Mouse (Mus musculus) adrenal gland, postnatal 4 days (tissue): ENCODE measurements around the gene Hexim2. TPM values are rescaled to one million over a fixed set of nuclear protein-coding genes. Genes with fewer than 3 reads are reported as not detected.

Experiments used
- DNase-seq, 2 experiments: peaks; one replicate each; pipeline ENCODE4 v3.0.0; 2021 to 2022; ENCODE audit warnings: low spot score in 2 of 2, mixed read lengths in 2 of 2
- total RNA-seq, 2 experiments: library from RNA; stranded (reverse); gene quantifications; 2 replicates each; pipeline ENCODE4 v1.2.3; 2021

Gene Hexim2
- total RNA-seq, 2 experiments from 2014 or later = 10.4 to 11.8 TPM

DNA sequence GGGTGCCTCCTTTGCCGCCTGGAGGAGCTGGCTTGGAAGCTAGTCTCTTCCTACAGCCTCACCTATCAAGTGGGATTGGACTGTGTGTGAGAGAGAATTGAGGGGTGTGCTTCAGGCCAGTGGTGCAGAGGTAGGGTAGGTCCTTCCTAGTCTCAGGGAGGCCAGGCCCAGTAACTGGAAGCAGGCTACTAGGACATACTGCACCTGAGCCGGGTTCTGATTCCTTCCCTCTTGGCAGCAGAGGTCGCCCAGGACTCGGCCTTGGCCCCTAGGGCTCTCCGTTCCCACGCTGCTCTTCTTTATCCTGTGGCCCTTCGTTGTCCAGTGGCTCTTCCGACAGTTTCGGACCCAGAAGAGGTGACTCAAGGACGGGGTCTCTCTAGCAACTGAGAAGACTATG is 20.9 kb upstream of the Hexim2 start:
- no peak for DNase-seq

DNA sequence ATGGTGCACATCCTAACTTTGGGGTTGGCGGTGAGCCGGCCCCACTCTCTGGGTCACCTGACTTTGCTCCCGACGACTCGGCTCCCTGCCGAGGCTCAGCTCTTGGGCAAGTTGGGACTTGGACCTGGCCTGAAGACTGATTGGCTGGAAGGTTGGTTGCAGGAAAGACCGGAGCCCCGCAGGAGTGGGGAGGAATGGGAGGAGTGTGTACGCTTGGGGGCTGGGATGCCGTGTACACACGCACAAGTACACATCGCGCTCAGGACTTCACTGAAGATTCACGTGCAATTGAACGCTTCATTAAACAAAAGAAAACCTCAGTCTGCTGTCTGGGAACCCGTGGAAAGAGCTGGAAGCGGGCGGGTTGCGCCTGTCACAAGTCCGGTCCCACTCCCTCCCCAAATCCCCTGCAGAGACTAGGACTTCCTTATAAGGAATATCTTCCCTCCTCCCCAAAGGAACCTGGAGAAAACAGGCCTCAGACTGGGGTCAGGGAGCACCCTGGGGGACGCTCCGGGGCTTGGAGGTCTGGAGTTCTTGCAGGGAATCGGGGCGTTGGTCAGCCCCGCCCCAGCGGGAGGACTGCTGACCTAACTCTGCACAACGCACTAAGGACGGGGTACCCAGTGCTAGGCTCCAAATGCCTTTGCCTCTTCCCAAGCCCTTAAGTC is 20.2 kb upstream of the Hexim2 start:
- DNase-seq = peak; percentile 41 to 53

DNA sequence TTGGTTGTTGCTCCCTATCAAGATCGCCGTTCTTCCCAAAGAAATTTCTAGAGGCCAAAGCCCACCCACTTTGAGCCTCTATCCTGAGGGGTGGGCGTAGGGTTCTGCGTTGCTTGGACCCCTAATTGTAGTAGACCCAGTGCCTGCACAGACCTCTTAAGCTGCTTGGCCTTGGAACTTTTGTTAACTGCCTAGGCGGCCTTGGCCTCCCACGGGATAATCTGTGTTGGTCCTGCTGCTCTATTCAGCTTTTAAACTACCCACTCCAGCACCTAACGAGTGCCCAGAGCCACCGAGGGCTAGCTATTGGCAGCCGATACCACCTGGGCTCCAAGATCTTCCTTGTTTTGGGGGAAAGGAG is 19.7 kb upstream of the Hexim2 start:
- no peak for DNase-seq

DNA sequence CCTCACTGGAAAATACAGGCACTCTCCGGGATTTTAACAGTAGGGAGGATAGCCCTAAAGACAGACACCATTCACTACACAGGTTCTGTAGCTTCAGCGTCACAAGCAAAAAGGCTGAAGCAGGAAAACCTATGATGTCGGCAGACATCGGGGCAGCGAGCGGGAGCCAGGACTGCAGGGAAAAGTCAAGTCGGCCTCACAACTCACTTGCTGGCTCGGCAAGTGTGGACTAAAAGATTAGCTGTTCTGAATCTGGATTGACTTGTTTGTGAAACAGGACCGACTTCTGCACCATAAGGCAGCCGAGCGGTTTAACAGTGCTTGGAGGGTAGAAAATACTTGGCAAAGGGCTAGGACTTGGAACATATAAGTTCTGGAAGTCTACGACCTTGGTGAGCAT is 19.2 kb upstream of the Hexim2 start:
- DNase-seq = no peak

DNA sequence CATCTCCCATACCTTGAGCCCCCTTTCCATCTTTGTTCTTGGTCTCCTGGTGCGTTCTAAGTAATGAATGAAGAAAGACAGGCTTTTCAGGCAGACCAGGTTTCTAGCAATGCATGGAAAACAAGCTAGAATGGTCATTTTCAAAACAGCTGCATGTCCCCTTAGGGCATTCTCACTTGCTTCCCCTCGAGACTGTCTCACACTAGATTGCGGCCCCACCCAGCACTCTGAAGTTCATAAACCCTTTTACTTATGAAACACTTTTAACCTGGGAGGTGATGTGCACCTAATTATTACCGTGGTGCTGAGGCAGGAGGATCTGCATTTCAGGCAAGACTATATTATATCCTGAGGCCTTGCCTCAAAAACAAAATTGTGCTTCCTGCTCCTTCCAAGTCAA is 18.5 kb upstream of the Hexim2 start:
- no peak for DNase-seq

DNA sequence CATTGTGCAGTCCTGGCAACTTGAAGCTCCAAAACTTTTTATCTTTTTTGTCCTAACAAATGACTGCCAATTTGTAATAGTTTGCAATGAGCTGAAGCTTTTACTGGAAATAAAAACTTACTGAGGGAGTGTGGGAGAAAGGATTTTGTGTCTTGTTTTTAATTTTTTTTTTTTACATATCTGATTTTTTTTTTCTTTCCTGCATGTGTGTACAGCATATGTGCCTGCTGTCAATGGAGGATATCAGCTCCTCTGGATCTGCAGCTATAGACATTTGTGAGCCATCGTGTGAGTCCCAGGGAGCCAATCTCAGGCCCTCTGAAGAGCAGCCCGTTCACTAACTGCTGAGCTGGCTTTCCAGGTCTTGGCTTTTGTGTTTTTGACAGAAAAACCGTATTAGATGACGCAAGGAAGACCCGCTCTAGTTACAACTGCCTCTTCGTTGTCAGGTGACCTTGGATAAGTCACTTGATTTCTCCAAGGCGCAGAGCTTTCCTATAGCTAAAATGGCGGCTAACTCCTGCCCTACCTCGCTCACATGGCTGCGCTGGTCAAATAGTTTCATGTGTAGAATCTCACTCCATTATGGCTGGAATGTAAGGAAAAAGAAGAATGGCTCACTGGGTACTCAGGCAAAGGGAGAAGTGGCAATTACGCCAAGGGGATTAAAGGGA is 17.8 kb upstream of the Hexim2 start:
- DNase-seq = no peak

DNA sequence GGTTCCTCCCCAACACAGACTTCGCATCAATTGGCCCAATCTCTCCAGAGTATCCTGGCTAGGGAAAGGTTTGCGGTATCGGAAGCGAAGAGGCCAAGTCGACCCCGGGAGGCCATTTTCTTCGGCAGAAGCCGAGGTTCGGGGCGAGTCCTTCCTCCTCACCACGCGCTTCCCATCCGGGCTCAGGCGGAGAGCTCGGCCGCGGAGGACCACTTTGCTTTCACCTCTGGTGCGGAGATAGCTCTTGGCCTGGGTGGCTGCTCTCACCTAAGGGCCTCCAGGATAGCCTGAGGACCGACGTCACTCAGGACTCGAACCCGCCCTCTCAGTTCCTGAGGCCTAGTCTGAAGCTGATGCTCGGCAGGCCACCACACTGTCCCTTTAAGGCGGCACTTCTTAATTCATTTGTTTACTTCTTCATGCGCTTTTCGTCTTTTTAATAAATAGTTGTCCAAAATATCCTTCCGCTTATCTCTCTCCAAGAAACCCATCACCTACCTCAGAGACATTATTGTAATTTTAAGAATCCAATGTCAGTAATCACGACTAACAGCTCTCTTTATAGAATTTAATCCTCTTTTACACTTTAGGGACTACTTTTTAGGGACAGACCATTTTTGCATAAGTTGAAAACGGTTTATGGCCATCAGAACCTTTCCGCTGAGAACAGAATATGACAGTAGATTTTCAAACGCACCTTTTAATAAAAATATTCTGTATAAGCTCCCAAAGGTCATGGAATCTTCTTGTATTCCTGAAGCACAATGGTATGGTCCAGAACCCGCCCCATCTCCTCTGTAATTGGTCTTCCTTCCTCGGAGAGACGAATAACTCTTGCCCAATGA is 16.8 kb upstream of the Hexim2 start:
- DNase-seq = peak in 1 of 2 experiments; percentile 55

DNA sequence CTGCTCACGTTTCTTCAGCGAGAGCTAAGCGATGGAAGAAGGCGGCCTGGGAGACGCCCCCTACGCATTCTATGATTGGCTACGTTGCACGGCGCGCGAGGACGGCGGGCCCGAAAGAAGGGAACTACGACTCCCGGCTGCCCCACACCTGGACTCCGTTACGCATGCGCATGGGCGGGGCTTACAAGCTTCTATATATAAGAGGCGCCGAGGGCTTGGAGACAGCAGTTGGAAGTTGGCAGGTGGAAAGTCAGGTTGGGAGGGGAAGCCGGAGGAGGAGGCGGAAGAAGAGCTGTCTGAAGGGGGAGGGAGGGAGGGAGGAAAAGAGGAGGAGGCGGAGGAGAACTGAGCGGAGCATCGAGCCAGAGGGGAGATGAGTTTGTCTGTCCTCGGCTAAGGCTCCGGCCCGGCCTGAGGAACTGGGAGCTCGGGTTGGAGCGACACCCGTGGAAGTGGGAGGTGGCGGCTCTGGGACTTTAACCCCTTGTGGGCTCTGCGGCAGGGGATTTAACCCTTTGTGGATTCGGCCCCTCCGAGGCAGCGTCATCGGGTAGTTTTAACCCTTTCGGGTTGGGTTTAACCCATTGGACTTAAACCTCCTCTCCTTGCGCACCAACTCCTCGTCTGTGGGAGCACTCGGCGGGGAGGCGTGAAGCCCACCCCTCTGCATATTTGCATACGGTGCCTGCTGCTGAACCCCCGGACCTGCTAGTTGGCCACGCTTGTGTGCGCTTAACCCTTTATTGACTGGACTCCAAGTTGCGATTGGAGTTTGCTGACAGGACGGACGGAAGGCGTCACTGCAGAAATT is 16.0 kb upstream of the Hexim2 start, which contains the start of gene Hexim1:
TSS of gene Hexim1 (plus strand) at position 224 of the 811 bp plus-strand sequence.
- DNase-seq = peak; percentile 98 to 100

DNA sequence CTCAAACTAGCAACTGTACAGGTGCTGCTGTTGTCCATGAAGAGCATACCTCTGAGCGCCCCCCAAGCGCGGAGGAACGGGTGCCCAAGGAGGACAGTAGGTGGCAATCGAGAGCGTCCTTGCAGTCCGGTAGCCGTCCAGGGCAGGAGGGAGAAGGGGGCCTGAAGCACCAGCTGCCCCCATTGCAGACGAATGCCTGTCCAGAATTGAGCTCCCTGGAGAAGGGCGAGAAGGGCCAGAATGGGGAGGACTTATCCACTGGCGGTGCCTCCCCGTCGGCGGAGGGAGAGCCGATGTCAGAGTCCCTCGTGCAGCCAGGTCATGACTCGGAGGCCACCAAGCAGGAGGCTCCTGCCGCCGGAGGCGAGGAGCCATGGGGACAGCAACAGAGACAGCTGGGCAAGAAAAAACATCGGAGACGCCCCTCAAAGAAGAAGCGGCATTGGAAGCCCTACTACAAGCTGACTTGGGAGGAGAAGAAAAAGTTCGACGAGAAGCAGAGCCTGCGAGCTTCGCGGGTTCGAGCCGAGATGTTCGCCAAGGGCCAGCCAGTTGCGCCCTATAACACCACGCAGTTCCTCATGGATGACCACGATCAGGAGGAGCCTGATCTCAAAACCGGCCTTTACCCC is 15.2 kb upstream of the Hexim2 start:
- peak; percentile 51 to 62 for DNase-seq

DNA sequence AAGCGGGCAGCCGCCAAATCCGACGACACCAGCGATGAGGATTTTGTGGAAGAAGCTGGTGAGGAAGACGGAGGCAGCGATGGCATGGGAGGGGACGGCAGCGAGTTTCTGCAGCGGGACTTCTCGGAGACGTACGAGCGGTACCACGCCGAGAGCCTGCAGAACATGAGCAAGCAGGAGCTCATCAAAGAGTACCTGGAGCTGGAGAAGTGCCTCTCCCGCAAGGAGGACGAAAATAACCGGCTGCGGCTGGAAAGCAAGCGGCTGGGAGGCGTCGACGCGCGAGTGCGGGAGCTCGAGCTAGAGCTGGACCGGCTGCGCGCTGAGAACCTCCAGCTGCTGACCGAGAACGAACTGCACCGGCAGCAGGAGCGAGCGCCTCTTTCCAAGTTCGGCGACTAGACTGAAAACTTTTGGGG is 14.6 kb upstream of the Hexim2 start:
- DNase-seq = no peak

DNA sequence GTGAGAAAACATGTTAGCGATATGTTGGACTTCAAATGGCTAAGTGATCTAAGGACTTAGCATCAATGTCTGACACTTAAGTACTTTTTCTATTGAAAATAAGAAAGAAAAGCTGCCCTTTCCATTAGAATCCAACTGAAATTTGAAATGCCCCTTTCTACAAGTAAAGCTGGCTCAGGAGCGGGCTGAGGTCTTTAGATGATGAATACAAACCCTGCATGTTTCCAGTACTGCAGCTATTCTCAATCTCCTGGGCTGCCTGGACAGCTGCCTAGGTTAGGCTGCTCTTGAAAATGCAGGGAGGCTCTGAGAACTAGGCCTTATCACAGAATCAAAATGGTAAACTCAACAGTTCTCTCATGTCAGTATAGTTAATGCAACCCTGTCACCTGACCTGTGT is 13.4 kb upstream of the Hexim2 start:
- no peak for DNase-seq

DNA sequence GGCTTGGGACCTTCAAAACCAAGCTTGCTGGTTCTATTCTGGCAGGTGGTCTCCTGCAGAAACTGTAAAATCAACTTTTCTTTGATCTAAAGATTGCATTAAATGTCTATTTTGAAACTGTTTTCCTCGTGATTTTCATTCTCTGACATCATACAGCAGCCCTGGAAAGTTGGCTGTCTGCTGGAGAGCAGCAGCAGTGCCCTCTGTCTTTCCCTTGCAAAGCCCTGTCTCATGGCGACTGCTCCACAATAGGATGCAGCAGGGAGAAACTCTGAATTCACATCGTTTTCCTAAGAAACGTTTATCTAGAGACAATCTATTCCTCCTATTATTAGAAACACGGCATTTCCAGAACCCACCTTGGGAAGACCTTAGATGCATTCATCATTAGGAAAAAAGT is 12.6 kb upstream of the Hexim2 start:
- no peak for DNase-seq

DNA sequence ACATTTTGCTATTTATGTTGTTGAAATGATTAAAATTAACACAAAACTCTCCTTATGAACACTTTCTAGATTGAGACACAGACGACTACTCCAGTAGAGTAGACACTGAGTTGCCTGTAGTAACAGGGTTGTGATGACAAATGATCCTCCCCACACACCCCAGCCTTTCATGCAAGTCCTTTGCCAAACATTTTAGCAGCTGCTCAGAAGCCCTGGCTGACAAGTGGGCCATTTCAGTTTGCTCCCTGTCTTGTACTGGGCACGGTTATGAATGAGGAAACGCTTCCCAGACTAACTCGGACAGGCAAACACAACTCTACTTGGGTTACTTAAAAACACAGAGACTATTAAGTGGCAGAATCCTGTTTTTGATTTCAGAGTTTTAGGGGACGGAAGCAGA is 11.9 kb upstream of the Hexim2 start:
- no peak for DNase-seq

DNA sequence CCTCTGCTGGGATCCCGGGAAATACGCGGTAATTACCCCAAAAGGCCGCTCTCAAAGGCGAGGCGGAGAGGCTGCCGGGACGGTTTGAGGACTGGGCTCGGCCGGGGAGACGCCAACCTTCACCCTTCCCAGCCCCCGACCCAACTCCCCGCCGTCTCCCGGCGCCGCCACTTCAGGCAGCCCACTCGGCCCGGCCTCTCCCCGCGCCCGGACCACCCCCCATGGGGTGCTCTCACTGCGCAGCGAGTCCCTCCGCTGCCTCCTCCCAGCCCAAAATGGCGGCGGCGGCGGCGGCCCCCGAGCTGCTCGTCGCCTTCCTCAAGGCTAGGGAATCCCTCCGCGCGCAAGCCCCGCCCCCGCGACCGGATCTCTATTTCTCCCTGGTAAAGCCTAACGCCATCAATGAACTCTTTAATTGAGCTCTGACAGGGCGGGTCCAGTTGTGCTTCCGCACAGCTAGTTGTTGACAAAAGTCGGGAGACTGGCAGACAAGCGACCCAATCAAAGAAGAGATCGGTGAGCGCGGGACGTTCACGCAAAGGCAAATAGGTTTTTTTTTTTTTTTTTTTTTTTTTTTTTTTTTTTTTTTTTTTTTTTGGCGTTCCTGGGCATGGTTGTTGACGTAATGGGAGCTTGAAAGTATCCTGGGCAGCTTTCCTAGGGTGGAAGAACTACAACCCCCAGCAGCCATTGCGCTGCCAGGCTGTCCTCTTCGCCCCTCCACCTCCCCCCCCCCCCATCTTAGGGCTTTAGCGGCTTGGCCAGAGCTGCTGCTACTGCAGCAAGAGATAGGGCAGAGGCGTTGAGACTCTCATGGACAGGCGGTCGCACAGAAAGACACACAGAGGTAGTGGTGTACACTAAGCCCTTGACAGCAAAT is 587 bp downstream of the Hexim2 start:
- peak; percentile 99 for DNase-seq

DNA sequence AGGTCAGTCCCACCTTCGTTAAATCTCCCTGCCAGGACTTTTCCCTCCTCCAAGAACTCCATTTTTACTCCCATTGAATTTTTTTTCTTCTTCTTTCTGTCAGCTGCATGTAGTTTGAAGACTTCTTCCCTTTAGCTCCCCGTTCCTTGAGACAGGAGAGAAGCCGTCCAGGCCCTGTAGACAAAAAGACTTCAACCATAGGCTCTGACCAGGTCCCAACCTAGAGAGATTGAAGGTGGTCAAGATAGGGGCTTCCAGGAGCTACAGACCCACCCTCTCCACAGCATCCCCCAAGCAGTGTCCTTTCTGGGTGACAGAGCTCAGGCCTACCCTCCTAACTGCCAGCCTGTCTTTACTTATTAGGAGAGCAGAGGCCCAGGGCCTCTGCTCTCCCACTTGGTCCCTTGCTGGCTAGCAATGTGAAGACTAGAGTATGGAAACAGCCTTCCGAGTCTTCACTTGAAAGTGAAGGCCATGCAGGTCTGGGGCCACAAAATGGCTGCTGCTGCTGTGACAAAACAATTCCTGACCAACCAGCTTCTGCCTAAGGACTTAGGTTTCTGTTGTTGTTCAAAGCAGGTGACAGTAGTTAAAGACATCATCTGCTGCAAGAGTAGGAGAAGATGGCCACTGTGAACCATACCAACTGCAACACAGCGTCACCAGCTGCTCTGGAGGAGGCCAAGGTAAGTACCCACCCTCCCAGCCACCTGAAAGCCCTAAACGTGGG is 1.4 kb downstream of the Hexim2 start:
- DNase-seq = no peak

DNA sequence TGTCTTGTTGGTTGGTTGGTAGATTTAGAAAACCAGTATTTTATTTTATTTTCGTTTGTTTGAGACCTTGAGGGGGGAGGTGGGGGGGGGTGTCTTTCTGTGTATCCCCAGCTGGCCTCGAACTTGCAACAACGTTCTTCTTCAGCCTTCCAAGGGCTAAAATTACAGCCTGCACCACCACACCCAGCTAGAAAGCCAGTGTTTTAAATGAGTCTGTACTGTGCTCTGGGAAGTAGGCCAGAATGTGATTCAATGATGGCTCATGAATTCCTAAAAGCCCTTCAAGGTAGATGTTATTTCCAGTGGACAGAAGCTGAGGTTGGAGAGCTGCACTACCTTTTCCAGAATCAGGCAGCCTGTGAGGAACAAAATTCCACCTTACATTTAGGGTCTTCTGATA is 2.0 kb downstream of the Hexim2 start:
- DNase-seq = no peak

DNA sequence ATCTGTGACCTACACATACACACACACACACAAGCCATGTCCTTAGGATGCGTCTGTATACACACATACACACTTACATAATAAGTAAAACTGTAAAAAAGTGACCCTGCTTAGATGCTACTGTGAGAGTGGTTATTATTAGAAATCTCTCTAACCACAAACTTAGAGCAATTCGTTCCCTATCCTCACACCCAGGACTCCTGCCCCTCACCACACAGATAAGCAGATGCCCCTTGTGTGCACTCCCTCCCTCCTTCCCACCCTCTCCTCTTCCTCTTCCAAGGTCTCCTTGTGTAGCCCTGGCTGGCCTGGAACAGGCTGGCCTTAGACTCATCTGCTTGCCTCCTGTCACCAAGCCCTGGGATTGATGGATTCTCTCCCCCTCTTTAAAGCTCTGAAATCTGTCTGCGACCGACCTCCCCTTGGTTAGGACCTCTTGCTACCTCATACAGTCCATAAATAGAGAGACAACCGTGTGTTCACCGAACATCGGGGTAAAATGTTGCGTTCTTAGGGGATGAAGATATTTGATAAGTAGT is 3.9 kb downstream of the Hexim2 start:
- no peak for DNase-seq

DNA sequence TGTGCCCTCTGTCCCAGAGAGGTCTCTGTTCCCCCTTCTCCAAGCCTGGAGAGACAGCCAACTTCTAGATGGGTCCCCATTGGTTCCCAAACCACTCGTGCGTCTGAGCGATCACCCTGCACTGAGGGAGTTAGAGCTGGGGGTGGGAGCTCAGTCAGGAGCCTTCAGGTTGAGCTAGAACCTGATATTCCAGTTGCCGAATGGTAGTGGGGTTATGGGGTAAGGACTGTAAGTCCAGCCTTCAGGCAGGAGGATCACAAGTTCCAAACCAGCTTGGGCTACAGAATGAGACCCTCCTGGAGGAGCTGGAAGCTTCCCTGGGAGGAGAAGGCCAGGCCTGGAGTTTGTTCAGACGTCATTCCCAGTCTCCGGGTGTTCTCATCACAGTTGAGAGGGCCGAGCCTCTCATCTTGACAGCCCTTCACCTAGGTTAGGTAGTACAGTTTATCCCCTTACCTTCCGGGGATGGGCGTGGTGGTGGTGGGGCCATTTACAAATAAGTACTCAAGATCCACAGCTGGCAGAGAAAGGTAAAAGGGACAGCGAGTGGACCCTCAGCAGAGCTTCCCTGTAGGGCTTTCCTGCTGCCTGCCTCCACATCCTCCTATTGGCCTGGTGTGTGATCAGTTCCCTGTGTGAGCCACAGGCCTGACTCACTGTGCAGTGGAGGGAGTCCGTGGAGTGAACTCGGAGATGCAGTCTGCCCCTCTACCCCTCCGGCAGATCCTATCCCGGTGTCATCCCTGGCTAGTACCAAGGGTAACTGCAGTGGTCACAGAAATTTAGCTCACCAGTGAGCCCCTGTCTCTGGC is 7.9 kb downstream of the Hexim2 start:
- no peak for DNase-seq
